Mouse (Mus musculus): Measurements from ENCODE around the gene Teddm1a. TPM values are rescaled to one million over a fixed set of nuclear protein-coding genes. Genes with fewer than 3 reads are reported as not detected.

The Teddm1a gene
- polyA plus RNA-seq, 1 experiment from 2014 or later: not detected

- peak overlapping the region; percentile 67 for H3K9ac ChIP-seq (ENCODE audit: low read length)
- H3K9me3 ChIP-seq (ENCODE audit: control insufficient read depth, low read length): no peaks in the 10 kb centered on the region
- no peak for DNase-seq (ENCODE audit: low spot score)
- 0% methylated on average over 32 of the region's 36 CpGs for WGBS
- H3K27ac ChIP-seq (ENCODE audit: low read depth, low read length): peak overlapping the region; percentile 95
- H3K4me2 ChIP-seq (ENCODE audit: low read depth, low read length, severe bottlenecking): peak overlapping the region; percentile 66
- peaks cover 13% of the 10 kb centered on the region; the same call in 1 of the 2 replicates for H3K4me1 ChIP-seq (replicated peaks; ENCODE audit: control insufficient read depth, insufficient read depth, low read length)
- ATAC-seq (replicated peaks; ENCODE audit: low FRiP score): peak; percentile 47
- peak overlapping the region; percentile 59 for H3K4me3 ChIP-seq (ENCODE audit: low read depth, low read length)
- H3K36me3 ChIP-seq (ENCODE audit: control insufficient read depth, insufficient read depth, low read length): peaks cover 12% of the 10 kb centered on the region; the same call in 1 of the 2 replicates
- H3K27me3 ChIP-seq (ENCODE audit: control insufficient read depth, insufficient read depth, low read length): no peaks in the 10 kb centered on the region
Measured at GRCm38 (mm10) chr1:153900381-153900780, 8.8 kb downstream of the Teddm1a start.

- peak overlapping the region; percentile 95 for H3K27ac ChIP-seq (ENCODE audit: low read depth, low read length)
- H3K4me2 ChIP-seq (ENCODE audit: low read depth, low read length, severe bottlenecking): peak overlapping the region; percentile 66
- no peaks in the 10 kb centered on the region for H3K27me3 ChIP-seq (ENCODE audit: control insufficient read depth, insufficient read depth, low read length)
- peak overlapping the region; percentile 59 for H3K4me3 ChIP-seq (ENCODE audit: low read depth, low read length)
- ATAC-seq (replicated peaks; ENCODE audit: low FRiP score) (no peak), DNase-seq (ENCODE audit: low spot score) (peak; percentile 64)
- WGBS: 3% methylated on average over 25 of the region's 25 CpGs
- H3K4me1 ChIP-seq (replicated peaks; ENCODE audit: control insufficient read depth, insufficient read depth, low read length): peaks cover 13% of the 10 kb centered on the region; the same call in 1 of the 2 replicates
- H3K36me3 ChIP-seq (ENCODE audit: control insufficient read depth, insufficient read depth, low read length): peaks cover 15% of the 10 kb centered on the region; the same call in 1 of the 2 replicates
- H3K9me3 ChIP-seq (ENCODE audit: control insufficient read depth, low read length): no peaks in the 10 kb centered on the region
- peak overlapping the region; percentile 67 for H3K9ac ChIP-seq (ENCODE audit: low read length)
Measured at GRCm38 (mm10) chr1:153900860-153901730, 9.6 kb downstream of the Teddm1a start.

GRCm38 (mm10) chr1:153903006-153903405 lies 11.5 kb downstream of the Teddm1a start:
- no peak overlapping the region for H3K27ac ChIP-seq (ENCODE audit: low read depth, low read length)
- ATAC-seq (replicated peaks; ENCODE audit: low FRiP score) (0 out of 2 replicates have a peak, but pooled peaks have one; percentile 4), DNase-seq (ENCODE audit: low spot score) (peak; percentile 69)
- 25% methylated on average over 13 of the region's 13 CpGs for WGBS
- peaks cover 13% of the 10 kb centered on the region; the same call in 1 of the 2 replicates for H3K4me1 ChIP-seq (replicated peaks; ENCODE audit: control insufficient read depth, insufficient read depth, low read length)
- no peak overlapping the region for H3K9ac ChIP-seq (ENCODE audit: low read length)
- H3K4me3 ChIP-seq (ENCODE audit: low read depth, low read length): no peak overlapping the region
- peaks cover 30% of the 10 kb centered on the region for H3K36me3 ChIP-seq (ENCODE audit: control insufficient read depth, insufficient read depth, low read length)
- H3K9me3 ChIP-seq (ENCODE audit: control insufficient read depth, low read length): no peaks in the 10 kb centered on the region
- no peaks in the 10 kb centered on the region for H3K27me3 ChIP-seq (ENCODE audit: control insufficient read depth, insufficient read depth, low read length)
- H3K4me2 ChIP-seq (ENCODE audit: low read depth, low read length, severe bottlenecking): peak overlapping the region; percentile 29; the same call in 1 of the 2 replicates

- ATAC-seq (replicated peaks; ENCODE audit: low FRiP score) (no peak), DNase-seq (ENCODE audit: low spot score) (no peak)
- Histone ChIP-seq H3K9ac (ENCODE audit: low read length) (no peak overlapping the region), H3K36me3 (ENCODE audit: control insufficient read depth, insufficient read depth, low read length) (peaks cover 33% of the 10 kb centered on the region), H3K27ac (ENCODE audit: low read depth, low read length) (no peak overlapping the region), H3K4me2 (ENCODE audit: low read depth, low read length, severe bottlenecking) (no peak overlapping the region), H3K4me3 (ENCODE audit: low read depth, low read length) (no peak overlapping the region), H3K27me3 (ENCODE audit: control insufficient read depth, insufficient read depth, low read length) (no peaks in the 10 kb centered on the region), H3K9me3 (ENCODE audit: control insufficient read depth, low read length) (no peaks in the 10 kb centered on the region), H3K4me1 (replicated peaks; ENCODE audit: control insufficient read depth, insufficient read depth, low read length) (peaks cover 13% of the 10 kb centered on the region; the same call in 1 of the 2 replicates)
- 96% methylated on average over 14 of the region's 14 CpGs for WGBS
Measured at GRCm38 (mm10) chr1:153904236-153904635, 12.7 kb downstream of the Teddm1a start.

GRCm38 (mm10) chr1:153905884-153906283 lies 14.3 kb downstream of the Teddm1a start:
- 98% methylated on average over 3 of the region's 3 CpGs for WGBS

GRCm38 (mm10) chr1:153908208-153908607 lies 16.7 kb downstream of the Teddm1a start:
- Histone ChIP-seq H3K27me3 (ENCODE audit: control insufficient read depth, insufficient read depth, low read length) (no peaks in the 10 kb centered on the region), H3K36me3 (ENCODE audit: control insufficient read depth, insufficient read depth, low read length) (peaks cover 38% of the 10 kb centered on the region), H3K27ac (ENCODE audit: low read depth, low read length) (no peak overlapping the region), H3K4me2 (ENCODE audit: low read depth, low read length, severe bottlenecking) (no peak overlapping the region), H3K4me3 (ENCODE audit: low read depth, low read length) (no peak overlapping the region), H3K9me3 (ENCODE audit: control insufficient read depth, low read length) (no peaks in the 10 kb centered on the region), H3K4me1 (replicated peaks; ENCODE audit: control insufficient read depth, insufficient read depth, low read length) (peaks cover 3% of the 10 kb centered on the region; the same call in 1 of the 2 replicates), H3K9ac (ENCODE audit: low read length) (no peak overlapping the region)
- WGBS: 68% methylated on average over 6 of the region's 6 CpGs
- ATAC-seq (replicated peaks; ENCODE audit: low FRiP score) (peak; percentile 47; the same call in 1 of the 2 replicates), DNase-seq (ENCODE audit: low spot score) (no peak)

More at GRCm38 (mm10) chr1:153905884-153906283, 14.3 kb downstream of the Teddm1a start:
- DNase-seq (ENCODE audit: low spot score): no peak
- H3K4me3 ChIP-seq (ENCODE audit: low read depth, low read length): no peak overlapping the region
- H3K4me2 ChIP-seq (ENCODE audit: low read depth, low read length, severe bottlenecking): no peak overlapping the region
- peaks cover 13% of the 10 kb centered on the region; the same call in 1 of the 2 replicates for H3K4me1 ChIP-seq (replicated peaks; ENCODE audit: control insufficient read depth, insufficient read depth, low read length)
- H3K9me3 ChIP-seq (ENCODE audit: control insufficient read depth, low read length): no peaks in the 10 kb centered on the region
- no peaks in the 10 kb centered on the region for H3K27me3 ChIP-seq (ENCODE audit: control insufficient read depth, insufficient read depth, low read length)
- H3K27ac ChIP-seq (ENCODE audit: low read depth, low read length): no peak overlapping the region
- H3K36me3 ChIP-seq (ENCODE audit: control insufficient read depth, insufficient read depth, low read length): peaks cover 38% of the 10 kb centered on the region
- H3K9ac ChIP-seq (ENCODE audit: low read length): no peak overlapping the region
- ATAC-seq (replicated peaks; ENCODE audit: low FRiP score): no peak

- no peak overlapping the region for H3K27ac ChIP-seq (ENCODE audit: low read depth, low read length)
- H3K27me3 ChIP-seq (ENCODE audit: control insufficient read depth, insufficient read depth, low read length): no peaks in the 10 kb centered on the region
- no peaks in the 10 kb centered on the region for H3K9me3 ChIP-seq (ENCODE audit: control insufficient read depth, low read length)
- H3K4me1 ChIP-seq (replicated peaks; ENCODE audit: control insufficient read depth, insufficient read depth, low read length): no peaks in the 10 kb centered on the region; the same call in 1 of the 2 replicates
- H3K36me3 ChIP-seq (ENCODE audit: control insufficient read depth, insufficient read depth, low read length): peaks cover 35% of the 10 kb centered on the region
- no peak overlapping the region for H3K4me3 ChIP-seq (ENCODE audit: low read depth, low read length)
- 90% methylated on average over 4 of the region's 4 CpGs for WGBS
- ATAC-seq (replicated peaks; ENCODE audit: low FRiP score) (no peak), DNase-seq (ENCODE audit: low spot score) (no peak)
- H3K9ac ChIP-seq (ENCODE audit: low read length): no peak overlapping the region
- H3K4me2 ChIP-seq (ENCODE audit: low read depth, low read length, severe bottlenecking): no peak overlapping the region
Measured at GRCm38 (mm10) chr1:153908741-153909140, 17.2 kb downstream of the Teddm1a start.

- Histone ChIP-seq H3K9ac (ENCODE audit: low read length) (no peak overlapping the region), H3K9me3 (ENCODE audit: control insufficient read depth, low read length) (no peaks in the 10 kb centered on the region), H3K4me3 (ENCODE audit: low read depth, low read length) (no peak overlapping the region), H3K36me3 (ENCODE audit: control insufficient read depth, insufficient read depth, low read length) (peaks cover 29% of the 10 kb centered on the region), H3K27me3 (ENCODE audit: control insufficient read depth, insufficient read depth, low read length) (no peaks in the 10 kb centered on the region), H3K27ac (ENCODE audit: low read depth, low read length) (no peak overlapping the region), H3K4me1 (replicated peaks; ENCODE audit: control insufficient read depth, insufficient read depth, low read length) (no peaks in the 10 kb centered on the region), H3K4me2 (ENCODE audit: low read depth, low read length, severe bottlenecking) (no peak overlapping the region)
- no peak for ATAC-seq (replicated peaks; ENCODE audit: low FRiP score)
- DNase-seq (ENCODE audit: low spot score): no peak
- WGBS: 98% methylated on average over 10 of the region's 10 CpGs
Measured at GRCm38 (mm10) chr1:153909213-153909962, 17.8 kb downstream of the Teddm1a start.

All from forebrain, embryonic 11.5 days (tissue).